Mouse (Mus musculus): ENCODE results near the gene Iqgap2. TPM values are rescaled to one million over a fixed set of nuclear protein-coding genes. Genes with fewer than 3 reads are reported as not detected.

Gene Iqgap2
- polyA plus RNA-seq (2012), result 0.16 and 0.17 TPM in 2 replicates

GRCm38 (mm10) chr13:95891491-95891925, at the start of gene Iqgap2:
Gene Iqgap2, minus strand, starts transcription at chr13:95891922.
- H3K4me1 ChIP-seq (ENCODE audit: control insufficient read depth), result peaks cover 31% of the 10 kb centered on the region
- peaks cover 22% of the 10 kb centered on the region for H3K27me3 ChIP-seq (ENCODE audit: control insufficient read depth)
- TF ChIP-seq TAL1 (IDR thresholded peaks at IDR 0.05; ENCODE audit: low read length) (no peak), GATA1 (IDR thresholded peaks at IDR 0.05; ENCODE audit: low read length) (no peak)

GRCm38 (mm10) chr13:95940811-95941210, 49.1 kb upstream of the Iqgap2 start:
- TF ChIP-seq TAL1 (IDR thresholded peaks at IDR 0.05; ENCODE audit: low read length) (no peak), GATA1 (IDR thresholded peaks at IDR 0.05; ENCODE audit: low read length) (no peak)
- Histone ChIP-seq H3K36me3 (ENCODE audit: control insufficient read depth) (no peaks in the 10 kb centered on the region), H3K9me3 (ENCODE audit: control insufficient read depth, low read length) (no peaks in the 10 kb centered on the region), H3K4me1 (ENCODE audit: control insufficient read depth) (peaks cover 2% of the 10 kb centered on the region; the same call in 1 of the 2 replicates), H3K4me3 (replicated peaks) (no peak overlapping the region), H3K27me3 (ENCODE audit: control insufficient read depth) (no peaks in the 10 kb centered on the region)

More at GRCm38 (mm10) chr13:95891491-95891925, at the start of gene Iqgap2:
- Histone ChIP-seq H3K9me3 (ENCODE audit: control insufficient read depth, low read length) (no peaks in the 10 kb centered on the region), H3K36me3 (ENCODE audit: control insufficient read depth) (no peaks in the 10 kb centered on the region; the same call in 1 of the 2 replicates), H3K4me3 (replicated peaks) (peak within 1 kb of the TSS; percentile 76)

- Histone ChIP-seq H3K36me3 (ENCODE audit: control insufficient read depth) (no peaks in the 10 kb centered on the region), H3K27me3 (ENCODE audit: control insufficient read depth) (no peaks in the 10 kb centered on the region), H3K9me3 (ENCODE audit: control insufficient read depth, low read length) (peaks cover 9% of the 10 kb centered on the region), H3K4me1 (ENCODE audit: control insufficient read depth) (no peaks in the 10 kb centered on the region), H3K4me3 (replicated peaks) (no peak overlapping the region)
- TF ChIP-seq GATA1 (IDR thresholded peaks at IDR 0.05; ENCODE audit: low read length) (no peak), TAL1 (IDR thresholded peaks at IDR 0.05; ENCODE audit: low read length) (no peak)
Observed at GRCm38 (mm10) chr13:95924201-95924621, 32.5 kb upstream of the Iqgap2 start.

GRCm38 (mm10) chr13:95922626-95923025, 30.9 kb upstream of the Iqgap2 start:
- TF ChIP-seq GATA1 (IDR thresholded peaks at IDR 0.05; ENCODE audit: low read length) (no peak), TAL1 (IDR thresholded peaks at IDR 0.05; ENCODE audit: low read length) (no peak)
- Histone ChIP-seq H3K4me1 (ENCODE audit: control insufficient read depth) (no peaks in the 10 kb centered on the region), H3K9me3 (ENCODE audit: control insufficient read depth, low read length) (peaks cover 9% of the 10 kb centered on the region), H3K36me3 (ENCODE audit: control insufficient read depth) (no peaks in the 10 kb centered on the region), H3K27me3 (ENCODE audit: control insufficient read depth) (no peaks in the 10 kb centered on the region), H3K4me3 (replicated peaks) (no peak overlapping the region)

- H3K27me3 ChIP-seq (ENCODE audit: control insufficient read depth), result no peaks in the 10 kb centered on the region
- no peaks in the 10 kb centered on the region for H3K36me3 ChIP-seq (ENCODE audit: control insufficient read depth)
- TF ChIP-seq TAL1 (IDR thresholded peaks at IDR 0.05; ENCODE audit: low read length) (no peak), GATA1 (IDR thresholded peaks at IDR 0.05; ENCODE audit: low read length) (no peak)
- no peak overlapping the region for H3K4me3 ChIP-seq (replicated peaks)
- no peaks in the 10 kb centered on the region for H3K4me1 ChIP-seq (ENCODE audit: control insufficient read depth)
- H3K9me3 ChIP-seq (ENCODE audit: control insufficient read depth, low read length), result peaks cover 11% of the 10 kb centered on the region
Observed at GRCm38 (mm10) chr13:95918624-95919284, 27.0 kb upstream of the Iqgap2 start.

GRCm38 (mm10) chr13:95913046-95913406, 21.3 kb upstream of the Iqgap2 start:
- Histone ChIP-seq H3K4me3 (replicated peaks) (no peak overlapping the region), H3K27me3 (ENCODE audit: control insufficient read depth) (peaks cover 7% of the 10 kb centered on the region; the same call in 1 of the 2 replicates), H3K4me1 (ENCODE audit: control insufficient read depth) (no peaks in the 10 kb centered on the region), H3K9me3 (ENCODE audit: control insufficient read depth, low read length) (peaks cover 2% of the 10 kb centered on the region; the same call in 1 of the 2 replicates), H3K36me3 (ENCODE audit: control insufficient read depth) (no peaks in the 10 kb centered on the region)
- TF ChIP-seq GATA1 (IDR thresholded peaks at IDR 0.05; ENCODE audit: low read length) (no peak), TAL1 (IDR thresholded peaks at IDR 0.05; ENCODE audit: low read length) (no peak)

GRCm38 (mm10) chr13:95912157-95913045, 20.7 kb upstream of the Iqgap2 start:
- H3K4me3 ChIP-seq (replicated peaks), result no peak overlapping the region
- no peaks in the 10 kb centered on the region for H3K4me1 ChIP-seq (ENCODE audit: control insufficient read depth)
- no peaks in the 10 kb centered on the region for H3K36me3 ChIP-seq (ENCODE audit: control insufficient read depth)
- H3K9me3 ChIP-seq (ENCODE audit: control insufficient read depth, low read length), result peaks cover 2% of the 10 kb centered on the region; the same call in 1 of the 2 replicates
- no peak for TF ChIP-seq TAL1 (IDR thresholded peaks at IDR 0.05; ENCODE audit: low read length)
- no peak for TF ChIP-seq GATA1 (IDR thresholded peaks at IDR 0.05; ENCODE audit: low read length)
- H3K27me3 ChIP-seq (ENCODE audit: control insufficient read depth), result peaks cover 7% of the 10 kb centered on the region; the same call in 1 of the 2 replicates

GRCm38 (mm10) chr13:95910270-95910669, 18.5 kb upstream of the Iqgap2 start:
- H3K4me3 ChIP-seq (replicated peaks), result no peak overlapping the region
- no peaks in the 10 kb centered on the region for H3K9me3 ChIP-seq (ENCODE audit: control insufficient read depth, low read length)
- H3K27me3 ChIP-seq (ENCODE audit: control insufficient read depth), result peaks cover 7% of the 10 kb centered on the region; the same call in 1 of the 2 replicates
- TF ChIP-seq GATA1 (IDR thresholded peaks at IDR 0.05; ENCODE audit: low read length), result no peak
- TF ChIP-seq TAL1 (IDR thresholded peaks at IDR 0.05; ENCODE audit: low read length), result no peak
- no peaks in the 10 kb centered on the region for H3K4me1 ChIP-seq (ENCODE audit: control insufficient read depth)
- H3K36me3 ChIP-seq (ENCODE audit: control insufficient read depth), result no peaks in the 10 kb centered on the region

GRCm38 (mm10) chr13:95909244-95909643, 17.5 kb upstream of the Iqgap2 start:
- Histone ChIP-seq H3K4me1 (ENCODE audit: control insufficient read depth) (no peaks in the 10 kb centered on the region), H3K27me3 (ENCODE audit: control insufficient read depth) (peaks cover 7% of the 10 kb centered on the region; the same call in 1 of the 2 replicates), H3K36me3 (ENCODE audit: control insufficient read depth) (no peaks in the 10 kb centered on the region), H3K4me3 (replicated peaks) (no peak overlapping the region), H3K9me3 (ENCODE audit: control insufficient read depth, low read length) (no peaks in the 10 kb centered on the region)
- TF ChIP-seq GATA1 (IDR thresholded peaks at IDR 0.05; ENCODE audit: low read length) (no peak), TAL1 (IDR thresholded peaks at IDR 0.05; ENCODE audit: low read length) (no peak)
